Mouse (Mus musculus): ENCODE results near the gene Gid8. TPM values are rescaled to one million over a fixed set of nuclear protein-coding genes. Genes with fewer than 3 reads are reported as not detected.

Gene Gid8
- polyA plus RNA-seq, 1 experiment: 22.8 TPM

GRCm38 (mm10) chr2:180701767-180702621, 7.9 kb upstream of the Gid8 start:
- TF ChIP-seq CTCF (IDR thresholded peaks at IDR 0.05; ENCODE audit: extremely low read depth, insufficient read depth, insufficient read length, insufficient replicate concordance) (no peak), POLR2A (IDR thresholded peaks at IDR 0.05; ENCODE audit: low read depth, low read length) (no peak; the same call in 1 of the 2 replicates)

GRCm38 (mm10) chr2:180702701-180703149, 7.2 kb upstream of the Gid8 start:
- no peaks in the 10 kb centered on the region for H3K36me3 ChIP-seq (ENCODE audit: control insufficient read depth, insufficient read depth, low read length)
- H3K27ac ChIP-seq (ENCODE audit: insufficient read depth, low read length): peak overlapping the region; percentile 81

More at GRCm38 (mm10) chr2:180701767-180702621, 7.9 kb upstream of the Gid8 start:
- peak; percentile 81 to 91 for DNase-seq (ENCODE audit: low read depth in 1 of 2, low spot score in 2 of 2)
- under 1% methylated on average over 66 of the region's 66 CpGs for WGBS
- Histone ChIP-seq H3K27me3 (ENCODE audit: control insufficient read depth, insufficient read depth, low read length) (no peaks in the 10 kb centered on the region), H3K36me3 (ENCODE audit: control insufficient read depth, insufficient read depth, low read length) (no peaks in the 10 kb centered on the region), H3K4me1 (ENCODE audit: control insufficient read depth, insufficient read depth, insufficient read length) (peaks cover 21% of the 10 kb centered on the region), H3K4me3 (ENCODE audit: extremely low read depth, insufficient read depth, insufficient read length) (peak overlapping the region; percentile 76), H3K27ac (ENCODE audit: insufficient read depth, low read length) (peak overlapping the region; percentile 90)

GRCm38 (mm10) chr2:180703175-180703574, 6.7 kb upstream of the Gid8 start:
- Histone ChIP-seq H3K4me1 (ENCODE audit: control insufficient read depth, insufficient read depth, insufficient read length) (peaks cover 21% of the 10 kb centered on the region), H3K4me3 (ENCODE audit: extremely low read depth, insufficient read depth, insufficient read length) (no peak overlapping the region), H3K36me3 (ENCODE audit: control insufficient read depth, insufficient read depth, low read length) (no peaks in the 10 kb centered on the region), H3K27me3 (ENCODE audit: control insufficient read depth, insufficient read depth, low read length) (no peaks in the 10 kb centered on the region), H3K27ac (ENCODE audit: insufficient read depth, low read length) (no peak overlapping the region)
- TF ChIP-seq POLR2A (IDR thresholded peaks at IDR 0.05; ENCODE audit: low read depth, low read length): no peak
- TF ChIP-seq CTCF (IDR thresholded peaks at IDR 0.05; ENCODE audit: extremely low read depth, insufficient read depth, insufficient read length, insufficient replicate concordance): no peak
- WGBS: 79% methylated on average over 5 of the region's 5 CpGs
- DNase-seq (ENCODE audit: low read depth in 1 of 2, low spot score in 2 of 2): no peak

More at GRCm38 (mm10) chr2:180702701-180703149, 7.2 kb upstream of the Gid8 start:
- DNase-seq (ENCODE audit: low read depth in 1 of 2, low spot score in 2 of 2): no peak
- Histone ChIP-seq H3K27me3 (ENCODE audit: control insufficient read depth, insufficient read depth, low read length) (no peaks in the 10 kb centered on the region), H3K4me3 (ENCODE audit: extremely low read depth, insufficient read depth, insufficient read length) (0 out of 2 replicates have a peak overlapping the region, but pooled peaks have one; percentile 76), H3K4me1 (ENCODE audit: control insufficient read depth, insufficient read depth, insufficient read length) (peaks cover 21% of the 10 kb centered on the region)
- TF ChIP-seq POLR2A (IDR thresholded peaks at IDR 0.05; ENCODE audit: low read depth, low read length): no peak
- no peak for TF ChIP-seq CTCF (IDR thresholded peaks at IDR 0.05; ENCODE audit: extremely low read depth, insufficient read depth, insufficient read length, insufficient replicate concordance)
- 41% methylated on average over 4 of the region's 4 CpGs for WGBS

GRCm38 (mm10) chr2:180703645-180704359, 6.1 kb upstream of the Gid8 start:
- no peaks in the 10 kb centered on the region for H3K27me3 ChIP-seq (ENCODE audit: control insufficient read depth, insufficient read depth, low read length)
- WGBS: 57% methylated on average over 3 of the region's 3 CpGs
- H3K4me3 ChIP-seq (ENCODE audit: extremely low read depth, insufficient read depth, insufficient read length): no peak overlapping the region
- peak overlapping the region; percentile 52; the same call in 1 of the 2 replicates for H3K27ac ChIP-seq (ENCODE audit: insufficient read depth, low read length)
- no peaks in the 10 kb centered on the region for H3K36me3 ChIP-seq (ENCODE audit: control insufficient read depth, insufficient read depth, low read length)
- H3K4me1 ChIP-seq (ENCODE audit: control insufficient read depth, insufficient read depth, insufficient read length): peaks cover 24% of the 10 kb centered on the region
- no peak for DNase-seq (ENCODE audit: low read depth in 1 of 2, low spot score in 2 of 2)
- TF ChIP-seq POLR2A (IDR thresholded peaks at IDR 0.05; ENCODE audit: low read depth, low read length) (no peak), CTCF (IDR thresholded peaks at IDR 0.05; ENCODE audit: extremely low read depth, insufficient read depth, insufficient read length, insufficient replicate concordance) (no peak)

- Histone ChIP-seq H3K36me3 (ENCODE audit: control insufficient read depth, insufficient read depth, low read length) (no peaks in the 10 kb centered on the region), H3K27ac (ENCODE audit: insufficient read depth, low read length) (peak overlapping the region; percentile 75), H3K27me3 (ENCODE audit: control insufficient read depth, insufficient read depth, low read length) (no peaks in the 10 kb centered on the region), H3K4me3 (ENCODE audit: extremely low read depth, insufficient read depth, insufficient read length) (no peak overlapping the region; the same call in 1 of the 2 replicates), H3K4me1 (ENCODE audit: control insufficient read depth, insufficient read depth, insufficient read length) (peaks cover 24% of the 10 kb centered on the region)
- 33% methylated on average over 8 of the region's 8 CpGs for WGBS
- TF ChIP-seq CTCF (IDR thresholded peaks at IDR 0.05; ENCODE audit: extremely low read depth, insufficient read depth, insufficient read length, insufficient replicate concordance) (no peak), POLR2A (IDR thresholded peaks at IDR 0.05; ENCODE audit: low read depth, low read length) (no peak)
- DNase-seq (ENCODE audit: low read depth in 1 of 2, low spot score in 2 of 2): no peak
Observed at GRCm38 (mm10) chr2:180704591-180704990, 5.3 kb upstream of the Gid8 start.

- peaks cover 24% of the 10 kb centered on the region for H3K4me1 ChIP-seq (ENCODE audit: control insufficient read depth, insufficient read depth, insufficient read length)
Observed at GRCm38 (mm10) chr2:180705066-180705465, 4.9 kb upstream of the Gid8 start.

More at GRCm38 (mm10) chr2:180705066-180705465, 4.9 kb upstream of the Gid8 start:
- no peak; the same call in 1 of the 2 replicates for TF ChIP-seq POLR2A (IDR thresholded peaks at IDR 0.05; ENCODE audit: low read depth, low read length)
- no peak for TF ChIP-seq CTCF (IDR thresholded peaks at IDR 0.05; ENCODE audit: extremely low read depth, insufficient read depth, insufficient read length, insufficient replicate concordance)
- Histone ChIP-seq H3K27me3 (ENCODE audit: control insufficient read depth, insufficient read depth, low read length) (no peaks in the 10 kb centered on the region), H3K36me3 (ENCODE audit: control insufficient read depth, insufficient read depth, low read length) (no peaks in the 10 kb centered on the region), H3K27ac (ENCODE audit: insufficient read depth, low read length) (peak overlapping the region; percentile 75), H3K4me3 (ENCODE audit: extremely low read depth, insufficient read depth, insufficient read length) (peak overlapping the region; percentile 4; the same call in 1 of the 2 replicates)
- WGBS: 22% methylated on average over 3 of the region's 3 CpGs
- DNase-seq (ENCODE audit: low read depth in 1 of 2, low spot score in 2 of 2): no peak
